Mouse (Mus musculus): ENCODE results near the gene Bcas2.

DNA sequence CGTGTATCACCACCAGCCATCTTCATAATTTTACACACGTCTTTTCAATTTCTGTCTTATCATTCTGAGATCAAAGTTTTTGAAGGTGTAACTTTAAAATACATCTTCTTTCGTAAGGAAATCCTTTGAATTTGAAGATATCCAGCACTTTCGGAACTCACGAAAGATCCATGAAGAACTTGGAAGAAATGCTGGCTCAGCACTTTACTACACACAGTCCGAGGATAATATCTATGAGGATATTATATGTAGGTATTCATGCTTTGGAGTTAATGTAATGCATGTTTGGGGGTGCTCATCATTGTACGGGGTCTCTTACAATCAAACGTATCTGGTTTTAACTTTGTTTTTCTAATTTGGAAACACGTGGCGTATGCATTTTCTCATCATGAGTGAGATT, 38.4 kb upstream of the Bcas2 start:
- TF ChIP-seq CTCF (IDR thresholded peaks at IDR 0.05; ENCODE audit: low read depth) (no peak), EP300 (IDR thresholded peaks at IDR 0.05; ENCODE audit: low read depth) (no peak)

All from liver, embryonic 14.5 days (tissue).